Mouse (Mus musculus): ENCODE results near the gene Lrrc9. TPM values are rescaled to one million over a fixed set of nuclear protein-coding genes. Genes with fewer than 3 reads are reported as not detected.
A peak's percentile ranks its signal among the peaks of the same experiment; 100 is the strongest.

Lrrc9 gene
- polyA plus RNA-seq, 1 experiment from 2014 or later = 2.6 TPM

- ATAC-seq (replicated peaks; ENCODE audit: low FRiP score) (no peak; the same call in 1 of the 2 replicates), DNase-seq (ENCODE audit: low spot score) (peak; percentile 81)
- Histone ChIP-seq H3K4me1 (replicated peaks; ENCODE audit: control insufficient read depth, insufficient read depth, low read length) (no peaks in the 10 kb centered on the region), H3K27ac (ENCODE audit: low read depth, low read length) (no peak overlapping the region), H3K27me3 (ENCODE audit: control insufficient read depth, insufficient read depth, low read length) (no peaks in the 10 kb centered on the region), H3K4me2 (ENCODE audit: low read depth, low read length, severe bottlenecking) (no peak overlapping the region), H3K36me3 (ENCODE audit: control insufficient read depth, insufficient read depth, low read length) (no peaks in the 10 kb centered on the region), H3K4me3 (ENCODE audit: low read depth, low read length) (no peak overlapping the region), H3K9ac (ENCODE audit: low read length) (no peak overlapping the region), H3K9me3 (ENCODE audit: control insufficient read depth, low read length) (no peaks in the 10 kb centered on the region)
- WGBS = 44% methylated on average over 5 of the region's 5 CpGs
These were observed 20.3 kb downstream of the Lrrc9 start for GRCm38 (mm10) chr12:72461894-72462530.

GRCm38 (mm10) chr12:72465826-72466501, 24.3 kb downstream of the Lrrc9 start:
- Histone ChIP-seq H3K9me3 (ENCODE audit: control insufficient read depth, low read length) (no peaks in the 10 kb centered on the region), H3K9ac (ENCODE audit: low read length) (no peak overlapping the region), H3K4me1 (replicated peaks; ENCODE audit: control insufficient read depth, insufficient read depth, low read length) (no peaks in the 10 kb centered on the region), H3K4me3 (ENCODE audit: low read depth, low read length) (no peak overlapping the region), H3K4me2 (ENCODE audit: low read depth, low read length, severe bottlenecking) (no peak overlapping the region), H3K36me3 (ENCODE audit: control insufficient read depth, insufficient read depth, low read length) (no peaks in the 10 kb centered on the region), H3K27me3 (ENCODE audit: control insufficient read depth, insufficient read depth, low read length) (no peaks in the 10 kb centered on the region), H3K27ac (ENCODE audit: low read depth, low read length) (no peak overlapping the region)
- WGBS = 89% methylated on average over 5 of the region's 5 CpGs
- ATAC-seq (replicated peaks; ENCODE audit: low FRiP score) (no peak), DNase-seq (ENCODE audit: low spot score) (no peak)

- Histone ChIP-seq H3K9ac (ENCODE audit: low read length) (no peak overlapping the region), H3K36me3 (ENCODE audit: control insufficient read depth, insufficient read depth, low read length) (no peaks in the 10 kb centered on the region), H3K4me2 (ENCODE audit: low read depth, low read length, severe bottlenecking) (no peak overlapping the region), H3K4me1 (replicated peaks; ENCODE audit: control insufficient read depth, insufficient read depth, low read length) (no peaks in the 10 kb centered on the region), H3K9me3 (ENCODE audit: control insufficient read depth, low read length) (no peaks in the 10 kb centered on the region), H3K27me3 (ENCODE audit: control insufficient read depth, insufficient read depth, low read length) (no peaks in the 10 kb centered on the region), H3K4me3 (ENCODE audit: low read depth, low read length) (no peak overlapping the region), H3K27ac (ENCODE audit: low read depth, low read length) (no peak overlapping the region)
- 84% methylated on average over 1 of the region's 1 CpGs for WGBS
- DNase-seq (ENCODE audit: low spot score) (no peak), ATAC-seq (replicated peaks; ENCODE audit: low FRiP score) (no peak)
These were observed 25.6 kb downstream of the Lrrc9 start for GRCm38 (mm10) chr12:72467269-72467668.

- no peaks in the 10 kb centered on the region for H3K4me1 ChIP-seq (replicated peaks; ENCODE audit: control insufficient read depth, insufficient read depth, low read length)
- WGBS = 90% methylated on average over 4 of the region's 4 CpGs
- no peak overlapping the region for H3K4me3 ChIP-seq (ENCODE audit: low read depth, low read length)
- H3K36me3 ChIP-seq (ENCODE audit: control insufficient read depth, insufficient read depth, low read length) = no peaks in the 10 kb centered on the region
- H3K27ac ChIP-seq (ENCODE audit: low read depth, low read length) = no peak overlapping the region
- no peak overlapping the region for H3K4me2 ChIP-seq (ENCODE audit: low read depth, low read length, severe bottlenecking)
- H3K9me3 ChIP-seq (ENCODE audit: control insufficient read depth, low read length) = no peaks in the 10 kb centered on the region
- H3K9ac ChIP-seq (ENCODE audit: low read length) = no peak overlapping the region
- ATAC-seq (replicated peaks; ENCODE audit: low FRiP score) = no peak
- no peak for DNase-seq (ENCODE audit: low spot score)
- H3K27me3 ChIP-seq (ENCODE audit: control insufficient read depth, insufficient read depth, low read length) = no peaks in the 10 kb centered on the region
These were observed 26.1 kb downstream of the Lrrc9 start for GRCm38 (mm10) chr12:72467789-72468188.

GRCm38 (mm10) chr12:72476773-72477450, 35.2 kb downstream of the Lrrc9 start:
- no peak overlapping the region for H3K9ac ChIP-seq (ENCODE audit: low read length)
- 86% methylated on average over 2 of the region's 2 CpGs for WGBS
- no peak overlapping the region for H3K4me3 ChIP-seq (ENCODE audit: low read depth, low read length)
- no peaks in the 10 kb centered on the region for H3K9me3 ChIP-seq (ENCODE audit: control insufficient read depth, low read length)
- H3K27ac ChIP-seq (ENCODE audit: low read depth, low read length) = no peak overlapping the region
- ATAC-seq (replicated peaks; ENCODE audit: low FRiP score) (no peak), DNase-seq (ENCODE audit: low spot score) (no peak)
- H3K36me3 ChIP-seq (ENCODE audit: control insufficient read depth, insufficient read depth, low read length) = no peaks in the 10 kb centered on the region
- no peaks in the 10 kb centered on the region for H3K27me3 ChIP-seq (ENCODE audit: control insufficient read depth, insufficient read depth, low read length)
- no peaks in the 10 kb centered on the region for H3K4me1 ChIP-seq (replicated peaks; ENCODE audit: control insufficient read depth, insufficient read depth, low read length)
- H3K4me2 ChIP-seq (ENCODE audit: low read depth, low read length, severe bottlenecking) = no peak overlapping the region

GRCm38 (mm10) chr12:72482226-72482625, 40.6 kb downstream of the Lrrc9 start:
- Histone ChIP-seq H3K27me3 (ENCODE audit: control insufficient read depth, insufficient read depth, low read length) (no peaks in the 10 kb centered on the region), H3K4me3 (ENCODE audit: low read depth, low read length) (no peak overlapping the region), H3K9ac (ENCODE audit: low read length) (no peak overlapping the region), H3K9me3 (ENCODE audit: control insufficient read depth, low read length) (no peaks in the 10 kb centered on the region), H3K36me3 (ENCODE audit: control insufficient read depth, insufficient read depth, low read length) (no peaks in the 10 kb centered on the region), H3K4me2 (ENCODE audit: low read depth, low read length, severe bottlenecking) (no peak overlapping the region), H3K27ac (ENCODE audit: low read depth, low read length) (no peak overlapping the region), H3K4me1 (replicated peaks; ENCODE audit: control insufficient read depth, insufficient read depth, low read length) (no peaks in the 10 kb centered on the region)
- DNase-seq (ENCODE audit: low spot score) (no peak), ATAC-seq (replicated peaks; ENCODE audit: low FRiP score) (no peak)

- H3K9me3 ChIP-seq (ENCODE audit: control insufficient read depth, low read length) = no peaks in the 10 kb centered on the region
- ATAC-seq (replicated peaks; ENCODE audit: low FRiP score) (no peak), DNase-seq (ENCODE audit: low spot score) (no peak)
- H3K4me3 ChIP-seq (ENCODE audit: low read depth, low read length) = no peak overlapping the region
- H3K27me3 ChIP-seq (ENCODE audit: control insufficient read depth, insufficient read depth, low read length) = no peaks in the 10 kb centered on the region
- no peak overlapping the region for H3K9ac ChIP-seq (ENCODE audit: low read length)
- H3K4me1 ChIP-seq (replicated peaks; ENCODE audit: control insufficient read depth, insufficient read depth, low read length) = no peaks in the 10 kb centered on the region
- H3K27ac ChIP-seq (ENCODE audit: low read depth, low read length) = no peak overlapping the region
- no peak overlapping the region for H3K4me2 ChIP-seq (ENCODE audit: low read depth, low read length, severe bottlenecking)
- no peaks in the 10 kb centered on the region for H3K36me3 ChIP-seq (ENCODE audit: control insufficient read depth, insufficient read depth, low read length)
These were observed 43.2 kb downstream of the Lrrc9 start for GRCm38 (mm10) chr12:72484872-72485271.

GRCm38 (mm10) chr12:72487498-72487897, 45.8 kb downstream of the Lrrc9 start:
- Histone ChIP-seq H3K4me1 (replicated peaks; ENCODE audit: control insufficient read depth, insufficient read depth, low read length) (no peaks in the 10 kb centered on the region), H3K4me3 (ENCODE audit: low read depth, low read length) (no peak overlapping the region), H3K36me3 (ENCODE audit: control insufficient read depth, insufficient read depth, low read length) (no peaks in the 10 kb centered on the region), H3K9me3 (ENCODE audit: control insufficient read depth, low read length) (no peaks in the 10 kb centered on the region), H3K27me3 (ENCODE audit: control insufficient read depth, insufficient read depth, low read length) (no peaks in the 10 kb centered on the region), H3K4me2 (ENCODE audit: low read depth, low read length, severe bottlenecking) (no peak overlapping the region), H3K27ac (ENCODE audit: low read depth, low read length) (no peak overlapping the region), H3K9ac (ENCODE audit: low read length) (no peak overlapping the region)
- DNase-seq (ENCODE audit: low spot score) (no peak), ATAC-seq (replicated peaks; ENCODE audit: low FRiP score) (no peak)
- 85% methylated on average over 3 of the region's 3 CpGs for WGBS

Measured in forebrain, embryonic 11.5 days (tissue).